Mouse (Mus musculus): ENCODE measurements around the gene Ndufs5. TPM values are rescaled to one million over a fixed set of nuclear protein-coding genes. Genes with fewer than 3 reads are reported as not detected.
A peak's percentile ranks its signal among the peaks of the same experiment; 100 is the strongest.

Ndufs5 gene
- total RNA-seq (2021), result 100 to 1,000 TPM; 174 to 175 TPM
- long read RNA-seq, transcript Ndufs5-201 (3 exons, 525 nt), result major isoform, 121 of 137 reads
- long read RNA-seq, transcript Ndufs5-202 (3 exons, 599 nt), result minor isoform, 6 of 137 reads
- long read RNA-seq, partial matches to known transcripts, result 0 of 137 reads
- long read RNA-seq, other reads (novel, unspliced or antisense), result 7 of 137 reads

DNA sequence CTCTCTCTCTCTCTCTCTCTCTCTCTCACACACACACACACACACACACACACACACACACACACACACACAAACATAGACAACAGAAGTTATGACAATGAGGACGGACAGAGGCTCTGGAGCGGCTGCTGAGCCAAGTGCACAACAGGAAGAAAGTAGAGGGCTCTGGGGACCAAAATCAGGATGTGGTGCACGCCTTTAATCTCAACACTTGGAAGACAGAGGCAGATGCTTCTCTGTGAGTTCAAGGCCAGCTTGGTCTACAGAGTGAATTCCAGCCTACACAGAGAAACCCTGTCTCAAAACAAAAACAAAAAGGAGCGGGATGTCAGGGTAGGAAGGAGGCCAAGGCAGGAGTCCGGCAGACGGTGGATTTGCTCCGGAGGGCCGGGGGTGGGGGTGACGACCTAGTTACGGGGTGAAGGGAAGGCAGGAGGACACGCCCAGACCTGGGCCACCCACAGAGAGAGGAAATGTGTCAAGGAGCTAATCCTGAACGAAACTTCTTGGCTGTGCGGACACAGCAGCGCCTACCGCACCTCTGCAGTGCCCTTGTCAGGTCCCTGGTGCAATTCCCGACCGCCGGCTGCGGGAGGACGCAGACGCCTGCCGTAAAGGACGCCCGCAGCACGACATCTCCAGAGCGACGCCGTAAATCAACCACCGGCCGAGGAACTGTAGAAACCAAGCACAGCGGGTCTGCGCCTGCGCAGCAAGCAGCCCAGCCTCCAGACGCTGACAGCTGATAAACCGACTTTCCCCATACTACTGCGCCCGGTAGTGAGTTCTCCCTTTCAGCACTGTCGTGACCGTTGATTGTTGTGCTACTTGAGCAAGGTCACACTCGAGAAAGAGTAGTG, at the start of gene Ndufs5:
Gene Ndufs5, minus strand, starts transcription at position 629 of the 860 bp plus-strand sequence.
- peak; percentile 98 to 99 for DNase-seq (ENCODE audit: low spot score in 2 of 2)

DNA sequence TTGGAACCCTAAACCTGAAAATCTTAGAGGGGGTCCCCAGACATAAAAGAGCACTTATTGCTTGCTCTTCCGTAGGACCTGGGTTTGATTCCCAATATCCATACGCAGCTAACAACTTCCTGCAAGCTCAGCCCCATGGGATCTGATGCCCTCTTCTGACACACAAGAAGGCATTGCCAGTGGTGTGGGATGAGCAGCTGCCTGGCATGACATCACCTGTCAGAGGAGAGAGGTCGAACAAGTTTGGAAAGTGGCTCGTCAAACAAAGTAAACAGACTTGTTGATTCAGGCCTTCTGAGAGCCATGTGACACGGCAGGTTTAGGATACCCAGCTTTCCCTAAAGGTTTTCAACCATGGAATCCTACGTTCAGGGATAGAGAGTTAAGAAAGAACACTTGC, 47.1 kb upstream of the Ndufs5 start:
- no peak for DNase-seq (ENCODE audit: low spot score in 2 of 2)

DNA sequence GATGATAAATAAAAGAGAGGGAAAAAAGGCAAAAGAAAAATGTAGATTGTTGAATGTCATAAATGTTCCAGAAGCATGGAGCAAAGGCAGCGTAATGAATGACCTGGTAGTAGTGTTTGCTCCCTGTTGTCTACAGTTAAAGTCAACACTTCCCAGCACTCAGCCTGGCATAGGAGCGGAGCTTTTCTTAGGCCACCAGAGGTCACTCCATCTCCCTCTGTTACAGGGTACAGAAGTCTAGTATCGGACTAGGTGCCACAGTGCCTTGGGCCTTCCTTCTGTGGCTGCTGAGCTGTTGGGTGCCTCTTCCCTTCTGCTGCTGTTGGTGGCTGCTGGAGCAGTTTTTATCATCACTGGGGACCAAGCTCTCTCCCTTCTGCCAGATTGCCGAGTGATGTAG, 40.3 kb upstream of the Ndufs5 start:
- DNase-seq (ENCODE audit: low spot score in 2 of 2), result no peak

DNA sequence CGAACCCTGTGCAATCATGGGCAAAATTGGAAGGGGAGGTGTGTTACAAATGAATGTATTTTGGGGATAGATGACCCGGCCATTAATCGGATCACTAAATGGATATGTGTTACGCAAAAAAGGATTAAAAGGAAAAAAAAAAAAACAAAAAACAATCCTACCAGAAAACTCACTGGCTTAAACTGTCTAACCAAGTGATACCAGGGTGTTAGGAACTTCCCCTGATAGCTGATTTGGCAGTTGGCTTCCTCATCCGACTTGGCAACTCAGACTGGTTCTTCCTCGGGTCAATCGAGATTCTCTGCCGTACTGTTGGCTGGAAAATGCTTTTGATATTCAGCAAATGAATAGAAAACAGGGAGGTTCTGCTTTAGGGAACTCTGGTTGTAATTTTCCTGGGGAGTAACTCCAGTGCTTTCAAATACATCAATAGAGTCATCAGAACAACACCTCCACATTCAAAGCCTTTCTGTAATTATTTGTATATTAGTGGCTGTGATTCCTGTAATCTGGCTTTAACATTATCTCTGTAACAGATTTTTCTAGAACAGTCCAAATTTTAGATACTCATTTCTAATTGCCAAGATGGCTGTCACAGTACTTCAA, 32.8 kb upstream of the Ndufs5 start:
- peak; percentile 28 to 35 for DNase-seq (ENCODE audit: low spot score in 2 of 2)

DNA sequence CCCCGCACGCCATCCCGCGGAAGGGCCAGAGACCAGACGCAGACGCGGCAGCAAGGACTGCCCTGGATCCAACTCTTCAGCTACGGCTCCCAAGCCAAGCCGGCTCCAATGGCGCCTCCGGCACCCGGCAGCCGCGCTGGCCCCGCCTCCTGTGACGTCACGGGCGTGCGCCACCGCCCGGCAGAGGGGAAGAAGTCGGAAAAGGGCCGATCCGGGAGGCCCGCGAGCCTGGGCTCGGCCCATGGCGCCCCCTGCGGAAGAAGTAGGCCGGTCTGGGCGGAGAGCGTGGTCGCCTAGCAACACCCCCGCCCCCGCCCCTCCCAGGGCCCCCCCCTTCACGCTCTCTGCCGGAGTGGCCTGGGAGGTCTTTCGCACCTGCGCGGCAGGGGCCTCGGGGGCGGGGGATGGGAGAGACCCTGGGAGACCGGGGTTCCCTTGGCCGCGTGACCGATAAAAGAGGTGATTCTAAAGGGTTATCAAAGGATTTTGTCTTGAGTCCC, 32.2 kb upstream of the Ndufs5 start, which contains the start of gene Akirin1:
Gene Akirin1, minus strand, starts transcription at position 194 of the 500 bp plus-strand sequence.
- peak; percentile 98 to 99 for DNase-seq (ENCODE audit: low spot score in 2 of 2)

DNA sequence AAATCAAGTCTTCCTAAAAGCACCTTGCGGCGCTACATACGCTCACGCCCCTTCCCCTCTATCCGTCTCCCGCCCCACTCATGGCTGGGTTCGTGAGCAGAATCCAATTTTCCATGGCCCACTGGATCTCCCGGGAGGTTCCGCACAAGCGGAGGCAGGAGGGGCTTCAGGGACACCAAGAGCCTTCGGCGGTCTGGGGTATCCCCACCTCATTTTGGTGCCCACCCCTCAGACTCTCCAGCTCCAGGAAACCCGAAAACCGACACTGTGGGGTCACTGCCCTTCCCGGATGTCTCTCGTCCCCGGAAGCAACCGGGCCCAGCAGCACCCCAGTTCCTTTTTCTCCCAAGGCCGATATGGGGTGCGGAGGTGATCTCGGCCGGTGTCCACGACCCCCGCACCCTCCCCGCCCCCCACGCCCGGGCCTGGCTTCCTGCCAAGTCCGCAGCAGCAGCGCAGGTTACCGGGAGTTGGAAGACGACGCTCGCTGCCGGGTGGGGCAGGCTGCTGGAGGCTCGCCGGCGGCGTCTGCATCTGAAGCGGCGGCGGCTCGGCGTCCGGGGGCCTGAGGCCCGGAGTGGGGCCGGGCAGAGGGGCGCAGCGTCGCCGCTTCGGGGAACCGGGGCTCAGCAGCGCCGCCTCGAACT, 31.6 kb upstream of the Ndufs5 start:
- peak; percentile 35 to 48 for DNase-seq (ENCODE audit: low spot score in 2 of 2)

DNA sequence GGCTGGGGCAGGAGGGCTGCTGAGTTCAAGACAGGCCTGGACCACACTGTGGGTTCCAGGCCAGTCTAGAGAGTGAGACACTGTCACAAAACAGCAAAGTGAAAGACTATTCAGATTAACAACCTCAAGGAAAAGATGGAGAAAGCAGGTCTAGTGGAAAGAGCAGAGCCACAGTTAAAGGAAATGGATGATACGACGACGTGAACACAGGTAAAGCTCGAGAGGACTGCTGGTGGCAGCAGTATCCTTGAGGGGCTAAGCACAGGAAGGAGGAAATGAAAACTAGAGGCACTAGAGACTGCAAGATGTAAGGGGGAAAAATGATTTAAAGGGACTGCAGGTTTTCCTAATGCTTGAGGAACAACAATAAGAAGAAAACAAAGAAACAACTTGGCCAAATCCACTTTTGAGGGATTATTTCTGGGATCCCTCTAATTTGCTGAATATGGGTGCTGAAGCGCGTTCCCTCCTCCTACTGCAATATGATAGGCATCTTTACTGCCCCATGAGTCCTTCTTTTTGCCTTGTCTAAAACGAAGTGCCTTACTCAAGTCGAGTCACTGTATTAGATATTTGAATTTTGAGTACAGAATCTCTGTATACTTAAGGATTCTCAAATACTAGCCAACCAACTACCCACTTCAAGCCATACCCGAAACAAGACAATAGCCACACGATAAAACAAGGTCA, 30.9 kb upstream of the Ndufs5 start:
- DNase-seq (ENCODE audit: low spot score in 2 of 2), result no peak

DNA sequence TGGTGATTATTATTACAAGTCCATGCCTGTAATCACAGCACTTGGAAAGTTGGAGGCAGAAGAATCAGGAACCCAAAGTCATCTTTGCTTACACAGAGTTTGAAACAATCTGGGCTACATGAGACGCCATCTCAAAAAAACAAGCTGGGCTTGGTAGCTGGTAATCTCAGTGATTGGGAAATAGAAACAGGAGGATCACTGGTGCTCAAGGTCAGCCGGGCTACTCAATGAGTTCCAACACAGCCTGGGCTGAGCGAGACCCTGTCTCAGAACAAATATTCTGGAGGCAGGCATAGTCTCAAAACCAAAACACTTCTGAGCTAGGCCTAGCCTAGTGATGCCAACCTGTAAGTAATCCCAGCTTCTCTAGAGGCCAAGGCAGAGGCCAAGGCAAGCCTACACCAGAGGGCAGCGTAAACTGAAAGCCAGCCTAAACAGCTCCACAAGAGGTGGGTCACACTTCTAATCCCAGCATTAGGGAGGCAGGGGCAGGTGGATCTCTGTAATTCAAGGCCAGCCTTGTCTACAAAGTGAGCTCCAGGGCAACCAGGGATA, 27.3 kb upstream of the Ndufs5 start:
- no peak for DNase-seq (ENCODE audit: low spot score in 2 of 2)

DNA sequence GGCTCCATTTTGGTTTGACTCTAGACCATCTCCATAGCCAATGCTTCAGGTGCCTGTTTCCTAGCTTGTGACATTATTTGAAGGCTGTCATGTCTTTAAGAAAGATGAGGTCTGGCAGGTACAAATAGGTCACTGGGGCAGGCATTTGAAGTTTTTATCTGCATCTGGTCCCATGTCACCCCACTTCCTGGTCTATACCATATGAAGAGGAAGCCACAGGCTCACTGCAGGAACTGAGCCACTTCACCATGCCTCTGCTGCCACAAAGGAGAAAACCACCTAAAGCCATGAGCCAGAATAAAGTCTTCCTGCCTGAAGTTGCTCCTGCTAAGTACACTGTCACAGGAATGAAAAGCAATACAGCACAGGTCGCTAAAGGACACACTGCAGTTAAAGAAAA, 24.9 kb upstream of the Ndufs5 start:
- DNase-seq (ENCODE audit: low spot score in 2 of 2), result no peak

DNA sequence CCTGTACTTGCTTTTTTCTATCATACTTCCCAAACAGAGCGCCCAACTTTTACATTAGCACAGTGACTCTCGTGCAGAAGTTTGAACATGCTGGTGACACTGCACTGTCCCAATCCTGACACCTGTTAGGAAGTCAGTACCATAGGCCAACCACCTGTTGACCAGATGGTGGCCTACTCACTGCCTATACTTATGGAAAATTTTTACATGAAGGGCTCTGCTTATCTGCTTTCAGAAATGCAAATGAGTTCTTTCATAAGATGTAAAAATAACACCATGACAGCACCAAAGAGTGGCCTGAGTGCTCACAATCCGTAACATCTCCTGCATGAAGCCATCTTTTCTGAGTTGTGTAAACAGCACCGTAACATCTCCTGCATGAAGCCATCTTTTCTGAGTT, 20.7 kb upstream of the Ndufs5 start:
- DNase-seq (ENCODE audit: low spot score in 2 of 2), result no peak

DNA sequence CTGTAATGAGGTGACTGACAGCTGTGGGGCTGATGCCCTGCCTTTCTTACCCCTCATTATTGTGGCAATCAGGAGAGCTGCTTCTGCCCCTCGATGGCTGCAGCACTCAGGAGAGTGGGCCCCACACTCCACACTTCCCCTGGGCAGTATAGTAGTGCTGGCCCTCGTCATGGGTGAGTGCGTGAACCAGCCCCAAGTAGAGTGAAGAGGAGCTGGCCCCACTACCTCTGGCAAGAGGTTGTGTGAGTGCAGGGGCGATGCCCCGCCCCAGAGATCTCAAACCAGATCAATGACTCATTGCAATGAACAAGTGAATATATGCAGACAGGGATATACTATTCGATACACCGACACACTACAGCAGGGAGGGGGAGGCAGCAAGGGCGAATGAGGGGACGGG, 15.5 kb upstream of the Ndufs5 start:
- DNase-seq (ENCODE audit: low spot score in 2 of 2), result no peak

DNA sequence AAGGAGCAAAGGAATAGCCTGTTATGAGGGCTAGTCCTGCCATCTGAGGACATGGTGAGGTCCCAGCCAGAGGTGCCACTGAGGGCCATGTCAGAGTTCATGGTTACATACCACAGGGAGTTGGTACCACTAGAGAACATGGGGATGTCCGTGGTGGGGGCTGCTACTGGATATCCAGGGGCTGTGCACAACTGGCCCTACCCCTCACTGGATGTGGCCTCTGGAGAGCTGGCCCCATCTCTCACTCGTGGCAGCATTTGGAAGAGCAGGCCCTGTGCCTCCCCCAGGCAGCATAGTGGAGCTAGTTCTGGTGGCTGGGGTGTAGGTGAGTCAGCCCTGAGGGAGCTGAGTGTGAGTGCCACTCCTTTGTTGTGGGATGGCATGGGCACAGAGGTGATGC, 14.9 kb upstream of the Ndufs5 start:
- no peak for DNase-seq (ENCODE audit: low spot score in 2 of 2)

DNA sequence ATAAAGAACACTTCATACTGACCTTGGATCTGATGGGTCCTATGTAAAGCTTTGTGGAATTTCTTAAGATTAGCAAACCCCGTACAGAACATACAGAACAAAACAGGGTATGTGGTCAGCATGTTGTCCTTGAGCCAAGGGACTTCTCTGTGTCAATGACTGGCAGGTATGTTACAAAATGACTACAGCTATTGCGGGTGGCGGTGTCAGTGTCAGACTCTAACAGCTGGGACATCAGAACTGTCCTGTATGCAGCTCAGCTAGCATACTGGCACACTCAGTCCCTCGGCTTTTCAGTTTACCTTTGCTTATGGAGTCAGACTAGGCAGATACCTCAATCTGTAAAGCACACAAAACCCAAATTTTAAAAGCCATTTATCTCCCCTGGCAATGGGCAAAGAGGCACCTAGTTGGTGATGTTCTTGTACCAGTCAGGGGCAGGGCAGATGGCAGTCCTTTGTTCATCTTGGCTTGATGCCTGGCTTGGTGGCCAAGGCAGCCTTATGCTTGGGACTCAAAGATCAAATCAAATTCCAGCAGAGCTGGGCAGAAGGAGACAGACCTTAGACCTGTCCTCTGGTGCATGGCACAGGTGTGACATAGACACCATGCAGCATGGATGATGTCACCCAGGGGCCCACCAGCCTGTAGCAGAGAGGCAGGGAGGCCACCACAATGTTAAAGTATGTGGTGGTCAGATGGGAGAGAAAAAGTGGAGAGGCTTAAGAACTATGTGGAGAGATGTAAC, 14.3 kb upstream of the Ndufs5 start:
- DNase-seq (ENCODE audit: low spot score in 2 of 2), result no peak

DNA sequence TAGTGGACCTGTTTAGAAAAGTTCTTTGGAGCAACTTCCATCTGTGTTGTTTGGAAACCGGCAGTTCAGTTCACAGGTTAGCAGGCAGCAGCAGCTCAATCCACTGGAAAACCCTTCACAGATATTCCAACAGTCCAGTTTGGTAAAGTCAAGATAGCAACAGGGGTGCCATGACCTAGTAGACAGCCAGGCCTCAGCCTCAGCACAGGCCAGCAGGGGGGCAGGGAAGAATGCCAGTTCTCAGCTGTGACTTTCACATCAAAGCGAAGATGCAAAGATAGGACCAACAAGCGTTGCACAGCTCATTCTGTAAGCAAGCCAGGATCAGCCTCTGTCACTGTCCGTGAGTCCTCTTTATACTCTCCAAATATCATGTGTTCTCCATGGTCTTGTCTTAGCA, 3.8 kb upstream of the Ndufs5 start:
- no peak for DNase-seq (ENCODE audit: low spot score in 2 of 2)

DNA sequence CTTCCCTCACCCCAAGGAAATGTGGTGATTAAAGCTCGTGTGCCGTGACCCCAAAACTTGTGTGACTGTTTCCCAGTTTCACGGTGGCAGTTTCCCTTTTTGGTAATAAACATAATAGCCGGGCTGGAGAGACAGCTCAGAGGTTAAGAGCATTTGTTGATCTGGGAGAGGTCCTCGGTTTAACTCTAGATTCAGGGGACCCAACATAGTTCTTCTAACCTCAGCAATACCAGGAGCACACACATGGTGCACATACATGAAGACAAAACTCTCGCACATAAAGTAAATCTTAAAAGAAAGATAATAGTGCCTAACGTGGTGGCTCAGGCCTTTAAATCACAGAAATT, 405 bp upstream of the Ndufs5 start:
- no peak for DNase-seq (ENCODE audit: low spot score in 2 of 2)

DNA sequence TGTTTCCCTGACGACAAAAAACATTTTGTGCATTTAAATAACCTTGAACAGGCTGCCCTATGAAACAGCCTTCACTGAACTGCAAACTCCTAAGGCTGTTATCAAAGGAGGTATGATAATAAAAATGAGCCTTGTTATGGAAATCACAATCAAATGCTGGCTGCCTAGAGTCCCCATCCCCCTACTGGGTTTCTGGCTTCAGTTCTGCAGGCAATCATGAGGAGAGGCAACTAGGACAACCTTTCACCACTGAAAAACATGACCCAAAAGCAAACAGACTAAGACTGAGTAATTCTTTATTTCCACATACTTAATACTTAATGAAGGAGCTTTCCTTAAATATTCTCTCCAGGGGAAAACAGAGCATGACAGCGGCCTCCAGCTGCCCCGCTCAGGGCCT, 5.6 kb downstream of the Ndufs5 start:
- no peak for DNase-seq (ENCODE audit: low spot score in 2 of 2)

DNA sequence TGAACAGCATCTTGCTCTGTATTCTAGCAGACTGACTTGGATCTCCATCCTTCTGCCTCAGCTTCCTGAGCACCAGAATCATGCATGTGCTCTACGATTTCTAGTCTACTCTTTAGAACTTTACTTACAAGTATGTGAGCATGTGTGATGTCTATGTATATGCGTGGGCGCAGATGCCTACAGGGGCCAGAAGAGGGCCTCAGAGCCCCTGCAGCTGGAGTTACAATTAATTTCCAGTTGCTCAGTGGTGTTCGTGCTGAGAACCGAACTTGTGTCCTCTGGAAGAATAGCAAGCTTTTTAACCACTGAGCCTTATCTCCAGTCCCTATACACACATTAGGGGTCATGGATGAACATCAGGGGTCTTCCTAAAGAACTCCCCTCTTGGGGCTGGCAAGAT, 10.7 kb downstream of the Ndufs5 start:
- no peak for DNase-seq (ENCODE audit: low spot score in 2 of 2)

DNA sequence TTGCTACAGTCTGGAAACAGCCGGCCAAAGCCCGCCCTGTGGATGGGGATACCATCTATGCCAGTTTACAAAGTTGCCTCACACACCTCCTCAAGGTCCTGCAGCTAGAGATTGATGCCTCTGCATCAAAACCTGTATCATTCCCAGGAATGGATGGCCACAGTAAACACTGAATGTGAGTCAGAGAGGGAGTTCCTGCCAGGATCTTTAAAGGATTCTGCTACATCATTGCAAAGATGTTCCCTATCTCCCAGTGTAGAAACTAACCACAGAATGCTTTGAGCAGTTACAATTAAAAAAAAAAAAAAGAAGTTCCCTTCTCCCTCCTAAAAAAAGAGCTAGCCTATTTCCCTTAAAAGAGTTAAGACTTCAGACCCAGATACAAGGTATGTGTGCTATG, 12.7 kb downstream of the Ndufs5 start:
- DNase-seq (ENCODE audit: low spot score in 2 of 2), result no peak

DNA sequence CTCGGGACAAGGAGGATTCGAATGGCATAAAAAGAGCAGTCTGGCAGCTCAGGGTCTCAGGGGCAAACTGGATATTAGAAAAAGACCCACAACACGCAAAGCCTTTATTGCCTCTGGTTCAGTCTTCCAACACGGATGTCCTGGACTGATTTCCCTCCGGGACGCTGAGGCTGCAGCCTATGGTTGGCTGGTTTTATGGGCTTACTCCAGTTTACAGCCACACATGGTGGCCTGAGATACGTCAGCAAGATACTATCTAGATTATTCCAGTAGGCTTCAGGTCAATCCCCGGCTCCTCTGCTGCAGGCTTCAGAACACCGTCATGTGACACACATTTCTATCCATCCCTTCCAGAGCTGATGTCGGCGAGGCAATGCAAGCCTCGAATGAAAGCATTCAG, 24.6 kb downstream of the Ndufs5 start:
- DNase-seq (ENCODE audit: low spot score in 2 of 2), result no peak

DNA sequence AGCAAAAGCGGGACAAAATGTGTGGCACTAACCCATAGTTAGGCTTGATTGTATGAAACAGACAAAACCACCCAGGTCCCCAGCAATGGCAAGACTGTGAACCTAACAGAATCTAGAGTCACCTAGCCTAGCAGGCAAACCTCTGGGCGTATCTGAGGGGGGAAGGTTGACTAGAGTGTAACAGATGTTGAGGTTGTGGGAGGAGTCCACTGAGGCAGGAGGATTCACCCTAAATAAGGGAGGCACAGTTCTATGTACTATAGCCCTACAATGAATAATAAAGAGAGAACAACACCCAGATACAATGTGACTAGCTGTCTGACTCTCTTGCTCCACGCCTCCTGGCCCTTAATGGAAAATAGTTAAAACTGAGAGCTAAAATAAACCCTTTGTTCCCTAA, 25.9 kb downstream of the Ndufs5 start:
- DNase-seq (ENCODE audit: low spot score in 2 of 2), result no peak
